11 mouse cellular contexts compared by ENCODE assay signal in the genomic region with DNA sequence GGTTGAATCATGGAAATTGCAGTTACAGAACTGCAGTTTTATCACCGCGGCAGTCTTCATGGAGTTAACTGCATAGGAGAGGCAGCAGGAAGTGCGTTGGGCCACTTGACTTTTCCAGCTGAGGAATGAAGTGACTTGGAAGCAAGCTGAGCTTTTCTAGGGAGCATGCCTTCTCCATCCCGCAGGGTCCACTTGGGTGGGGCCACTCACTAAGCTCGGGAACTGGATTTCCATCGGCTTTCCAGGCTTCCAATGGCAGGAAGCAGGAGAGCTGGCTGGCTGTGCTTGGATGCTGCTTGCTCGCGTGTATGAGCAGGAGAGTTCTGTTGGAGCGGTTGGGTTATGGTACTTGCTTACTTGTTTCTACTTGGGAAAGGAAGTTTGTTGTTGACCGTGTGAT.
DNase-seq lines count a peak whose midpoint lies in the region; ATAC-seq and TF ChIP-seq lines count a peak whose summit lies in the region.
"Had no signal": no experiment of that assay in that cellular context is flagged by ENCODE, and none has a peak within 500 bp of the region (broad histone marks: within the 10 kb centered on the region; RNA-seq: fewer than 3 reads in every experiment).

No protein-coding gene starts in this region.

- H3K9me3 ChIP-seq in heart, embryonic 14.5 days (ENCODE audit: control insufficient read depth, low read length): no peaks in the 10 kb centered on the region
- no peaks in the 10 kb centered on the region for H3K9me3 ChIP-seq in liver, embryonic 13.5 days (replicated peaks)

- peak overlapping the region; percentile 63 for H3K4me2 ChIP-seq in heart, embryonic 14.5 days (ENCODE audit: low read length)
- H3K4me2 ChIP-seq in liver, embryonic 13.5 days: 0 out of 2 replicates have a peak overlapping the region, but pooled peaks have one; percentile 2

- DNase-seq in testis, postnatal 14 days (ENCODE audit: low spot score): no peak
- no peak for DNase-seq in liver, embryonic 13.5 days
- DNase-seq in T-cell, adult 2 months (ENCODE audit: low spot score): no peak
- DNase-seq in embryo, embryonic 11 days: no peak
- DNase-seq: thymus, postnatal 4 days had no signal

- ATAC-seq in heart, embryonic 14.5 days (ENCODE audit: insufficient number of reproducible peaks, insufficient read depth, low FRiP score, low read depth): peak; percentile 11; the same call in 1 of the 2 replicates
- ATAC-seq in liver, embryonic 13.5 days (ENCODE audit: low read depth): no peak
- no peak for ATAC-seq in CD4-positive, CD25-positive, alpha-beta regulatory T cell, adult 4 months
- ATAC-seq in megakaryocyte-erythroid progenitor cell, adult 5-6 weeks (replicated peaks; ENCODE audit: low FRiP score, low TSS enrichment, poor library complexity, severe bottlenecking): no peak

- H3K27ac ChIP-seq in testis, adult 2 months (ENCODE audit: control insufficient read depth, insufficient read depth, low read depth, low read length): peak overlapping the region; percentile 19; the same call in 1 of the 2 replicates
- peak overlapping the region; percentile 79 for H3K27ac ChIP-seq in heart, embryonic 14.5 days (replicated peaks in 1 of 2; ENCODE audit: control insufficient read depth in 1 of 2, insufficient read depth in 1 of 2, low read depth in 2 of 2, low read length in 2 of 2)
- H3K27ac ChIP-seq in liver, embryonic 13.5 days: no peak overlapping the region

- H3K36me3 ChIP-seq in testis, adult 2 months (ENCODE audit: control insufficient read depth, insufficient read depth, low read length): no peaks in the 10 kb centered on the region
- no peaks in the 10 kb centered on the region for H3K36me3 ChIP-seq in heart, embryonic 14.5 days (ENCODE audit: control insufficient read depth, insufficient read depth, low read length)
- no peaks in the 10 kb centered on the region for H3K36me3 ChIP-seq in liver, embryonic 13.5 days

- H3K27me3 ChIP-seq in testis, adult 2 months (ENCODE audit: control insufficient read depth, insufficient read depth, low read length): no peaks in the 10 kb centered on the region
- no peaks in the 10 kb centered on the region for H3K27me3 ChIP-seq in heart, embryonic 14.5 days (ENCODE audit: control insufficient read depth, insufficient read depth, low read length)
- no peaks in the 10 kb centered on the region for H3K27me3 ChIP-seq in liver, embryonic 13.5 days
- H3K27me3 ChIP-seq: Patski had no signal

- no peak for TF ChIP-seq POLR2A in testis, adult 2 months (IDR thresholded peaks at IDR 0.05; ENCODE audit: control insufficient read depth, low read depth, low read length)

- H3K9ac ChIP-seq in heart, embryonic 14.5 days (ENCODE audit: low read length): peak overlapping the region; percentile 64
- no peak overlapping the region for H3K9ac ChIP-seq in liver, embryonic 13.5 days

- 9% methylated on average over 10 of the region's 10 CpGs for WGBS in heart, embryonic 14.5 days
- 51% methylated on average over 10 of the region's 10 CpGs for WGBS in liver, embryonic 13.5 days (ENCODE audit: insufficient replicate concordance)

- TF ChIP-seq CTCF in testis, adult 2 months (IDR thresholded peaks at IDR 0.05; ENCODE audit: control insufficient read depth, insufficient read depth, insufficient replicate concordance, low read depth, low read length): no peak

- H3K4me1 ChIP-seq in testis, adult 2 months (ENCODE audit: control insufficient read depth, insufficient read depth, low read length): no peaks in the 10 kb centered on the region; the same call in 1 of the 2 replicates
- peaks cover 37 to 66% of the 10 kb centered on the region in 2 experiments for H3K4me1 ChIP-seq in heart, embryonic 14.5 days (ENCODE audit: control insufficient read depth in 2 of 2, insufficient read depth in 2 of 2, low read length in 2 of 2)
- H3K4me1 ChIP-seq in liver, embryonic 13.5 days (replicated peaks): peaks cover 45% of the 10 kb centered on the region

- no peak overlapping the region for H3K4me3 ChIP-seq in testis, adult 2 months (ENCODE audit: control insufficient read depth, low read depth, low read length)
- peak overlapping the region; percentile 32 to 33 for H3K4me3 ChIP-seq in heart, embryonic 14.5 days (ENCODE audit: control insufficient read depth in 1 of 2, insufficient read depth in 1 of 2, low read depth in 1 of 2, low read length in 2 of 2)
- no peak overlapping the region for H3K4me3 ChIP-seq in liver, embryonic 13.5 days (replicated peaks)
- H3K4me3 ChIP-seq: erythroblast, embryonic 14.5 days had no signal

Comparison
In these comparisons a context has a peak if more than half of its experiments do, and no peak if none do; other contexts are left out.
1. H3K4me3 ChIP-seq: peak in heart, embryonic 14.5 days (2 of 2); none in testis, adult 2 months (single experiment) and liver, embryonic 13.5 days (single experiment).